Mouse (Mus musculus) macrophage (primary cell): Measurements from ENCODE around the gene Fgfrl1. TPM values are rescaled to one million over a fixed set of nuclear protein-coding genes. Genes with fewer than 3 reads are reported as not detected.

Experiments
- H3K27ac ChIP-seq: fragments of 350-480 bp; formaldehyde crosslinking; 2 replicates; pipeline ENCODE4 v1.9.0; 2021
- H3K36me3 ChIP-seq: fragments of 350-480 bp; formaldehyde crosslinking; 2 replicates; pipeline ENCODE4 v1.9.0; 2021; ENCODE audit errors: inconsistent target
- H3K4me3 ChIP-seq: fragments of 350-480 bp; formaldehyde crosslinking; 2 replicates; pipeline ENCODE4 v1.9.0; 2021; ENCODE audit errors: inconsistent target
- H3K79me2 ChIP-seq: fragments of 350-480 bp; formaldehyde crosslinking; 2 replicates; pipeline ENCODE4 v1.9.0; 2021; ENCODE audit errors: inconsistent target
- WGBS: methylation state at CpG from one replicate; pipeline ENCODE4 v1.1.7; 2026; ENCODE audit warnings: inconsistent platforms; ENCODE audit not compliant: missing documents; 5-methylcytosine and 5-hydroxymethylcytosine counted together
- polyA plus RNA-seq: library from polyadenylated mRNA; stranded (reverse); fragments of 250-400 nt; gene quantifications from 3 replicates; pipeline ENCODE4 v1.2.4, GENCODE M21; 2018; ENCODE audit warnings: inconsistent platforms

The Fgfrl1 gene
- polyA plus RNA-seq, 1 experiment from 2014 or later = 1.3 TPM

DNA sequence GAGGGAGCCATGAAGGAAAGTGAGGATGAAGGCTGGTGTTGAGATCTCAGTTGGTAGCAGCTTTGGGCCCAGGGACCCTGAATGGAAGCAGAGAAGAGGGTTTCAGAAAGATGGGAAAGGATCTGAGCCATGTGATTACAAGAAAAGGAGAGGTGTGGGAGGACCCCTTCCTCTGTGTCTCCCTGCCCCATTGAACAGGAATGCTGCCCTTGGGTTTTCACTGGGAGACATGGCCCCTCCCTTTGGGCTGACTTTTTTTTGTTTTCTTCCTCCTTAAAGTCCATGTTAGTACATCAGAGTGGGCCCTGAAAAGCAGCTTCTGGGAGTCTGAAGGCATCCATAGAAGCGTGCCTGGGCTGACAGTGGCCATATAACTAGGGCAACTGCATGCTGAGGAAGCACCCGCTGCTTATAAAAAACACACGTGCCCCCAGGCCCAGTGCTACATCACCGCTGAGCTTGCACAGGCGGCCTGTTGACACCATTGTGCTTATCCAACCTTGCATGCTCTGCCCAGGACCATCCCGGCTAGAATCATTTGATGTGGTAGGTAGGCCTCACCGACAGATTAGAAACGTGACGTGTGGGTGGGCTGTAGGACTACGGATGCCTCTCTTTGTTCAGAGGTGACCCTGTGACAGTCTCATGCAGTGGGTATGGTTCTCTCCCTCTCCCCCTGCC is 9.3 kb downstream of the Fgfrl1 start:
- H3K4me3 ChIP-seq = no peak overlapping the region
- no peak overlapping the region for H3K27ac ChIP-seq
- 93% methylated on average over 10 of the region's 10 CpGs for whole genome bisulfite sequencing
- H3K79me2 ChIP-seq = no peaks in the 10 kb centered on the region
- H3K36me3 ChIP-seq = no peaks in the 10 kb centered on the region

DNA sequence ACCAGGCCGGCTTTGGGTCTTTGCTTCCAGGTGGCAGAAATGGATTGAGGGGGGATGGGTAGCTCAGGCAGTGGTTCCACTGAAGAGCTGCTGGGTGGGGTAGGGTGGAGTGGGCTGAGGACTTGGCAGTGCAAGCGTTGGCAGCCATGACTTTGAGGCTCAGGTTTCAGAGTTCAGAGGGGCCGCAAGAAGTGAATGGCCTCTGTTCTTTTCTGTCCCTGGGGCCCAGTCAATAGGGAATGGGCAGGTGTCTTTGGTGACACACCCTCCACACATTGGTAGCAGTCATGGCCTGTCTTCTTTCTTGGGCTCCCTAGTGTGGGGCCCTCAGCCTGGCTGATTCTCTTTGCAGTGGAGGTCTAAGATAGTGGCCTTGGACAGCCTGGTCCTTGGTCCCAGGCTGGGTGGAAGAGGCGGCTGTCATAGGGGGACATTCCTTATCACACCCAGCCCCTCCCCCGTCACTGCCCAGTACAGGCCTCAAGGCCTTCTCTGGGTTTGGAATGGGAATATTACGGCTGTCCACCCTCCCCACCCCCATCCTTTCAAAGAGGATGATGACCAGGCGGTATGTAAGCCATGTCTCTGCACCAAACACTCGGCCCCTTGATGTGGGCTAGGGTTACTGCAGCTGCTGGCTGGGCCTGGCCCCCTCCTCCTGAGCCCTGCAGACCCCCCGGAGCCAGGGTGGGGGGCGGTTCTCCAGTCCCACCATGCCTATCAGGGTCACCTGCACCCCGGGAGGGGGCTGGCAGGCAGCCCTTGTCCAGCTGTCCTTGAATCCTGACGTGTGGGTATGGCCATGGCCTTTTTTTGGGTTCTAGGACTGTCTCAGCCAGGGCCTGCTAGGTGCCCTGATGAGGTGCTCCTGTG is 11.8 kb downstream of the Fgfrl1 start:
- 89% methylated on average over 12 of the region's 12 CpGs for WGBS
- no peak overlapping the region for H3K4me3 ChIP-seq
- no peaks in the 10 kb centered on the region for H3K79me2 ChIP-seq
- H3K36me3 ChIP-seq = no peaks in the 10 kb centered on the region
- H3K27ac ChIP-seq = no peak overlapping the region

DNA sequence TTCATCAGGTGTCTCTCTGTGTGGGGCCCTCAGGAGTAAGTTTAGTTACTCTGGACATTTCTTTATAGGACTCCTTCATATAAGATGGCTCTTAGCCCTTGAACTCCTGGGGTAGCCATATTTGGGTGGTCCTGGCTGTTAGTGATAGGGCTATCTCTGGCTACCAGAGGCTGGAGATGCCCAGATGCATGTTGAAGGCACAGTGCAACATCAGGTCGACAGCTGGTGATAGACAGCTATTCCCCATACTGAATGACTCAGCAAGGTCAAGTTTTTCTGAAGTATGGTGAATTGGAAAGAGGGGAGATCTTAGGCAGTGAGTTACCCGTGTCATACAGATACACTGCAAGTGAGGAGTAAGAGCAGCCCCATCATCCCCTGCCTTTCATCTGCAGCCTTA is 15.6 kb downstream of the Fgfrl1 start:
- Histone ChIP-seq H3K79me2 (no peaks in the 10 kb centered on the region), H3K4me3 (no peak overlapping the region), H3K36me3 (no peaks in the 10 kb centered on the region), H3K27ac (no peak overlapping the region)
- 58% methylated on average over 2 of the region's 2 CpGs for WGBS

DNA sequence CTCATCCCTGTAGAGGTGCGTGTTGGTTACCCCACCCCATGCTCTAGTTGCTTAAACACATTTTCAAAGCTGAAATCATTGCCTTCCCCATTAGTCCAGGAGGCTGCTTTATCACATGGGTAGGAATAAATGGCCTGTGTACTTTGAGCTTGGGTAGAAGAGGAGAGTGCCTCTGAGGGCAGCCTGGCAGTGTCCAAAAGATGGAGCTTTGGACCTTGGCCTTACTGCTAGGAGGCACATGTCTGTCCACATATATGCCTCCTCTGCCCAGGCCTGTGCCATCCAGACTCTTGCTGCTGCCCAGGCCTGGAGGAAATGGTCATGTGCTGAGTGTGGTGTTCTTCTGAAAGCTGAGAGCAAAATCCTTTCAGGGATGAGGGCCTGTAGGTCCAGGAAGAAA is 16.2 kb downstream of the Fgfrl1 start:
- H3K36me3 ChIP-seq = no peaks in the 10 kb centered on the region
- WGBS = 100% methylated on average over 1 of the region's 1 CpGs
- no peak overlapping the region for H3K4me3 ChIP-seq
- H3K79me2 ChIP-seq = no peaks in the 10 kb centered on the region
- no peak overlapping the region for H3K27ac ChIP-seq

DNA sequence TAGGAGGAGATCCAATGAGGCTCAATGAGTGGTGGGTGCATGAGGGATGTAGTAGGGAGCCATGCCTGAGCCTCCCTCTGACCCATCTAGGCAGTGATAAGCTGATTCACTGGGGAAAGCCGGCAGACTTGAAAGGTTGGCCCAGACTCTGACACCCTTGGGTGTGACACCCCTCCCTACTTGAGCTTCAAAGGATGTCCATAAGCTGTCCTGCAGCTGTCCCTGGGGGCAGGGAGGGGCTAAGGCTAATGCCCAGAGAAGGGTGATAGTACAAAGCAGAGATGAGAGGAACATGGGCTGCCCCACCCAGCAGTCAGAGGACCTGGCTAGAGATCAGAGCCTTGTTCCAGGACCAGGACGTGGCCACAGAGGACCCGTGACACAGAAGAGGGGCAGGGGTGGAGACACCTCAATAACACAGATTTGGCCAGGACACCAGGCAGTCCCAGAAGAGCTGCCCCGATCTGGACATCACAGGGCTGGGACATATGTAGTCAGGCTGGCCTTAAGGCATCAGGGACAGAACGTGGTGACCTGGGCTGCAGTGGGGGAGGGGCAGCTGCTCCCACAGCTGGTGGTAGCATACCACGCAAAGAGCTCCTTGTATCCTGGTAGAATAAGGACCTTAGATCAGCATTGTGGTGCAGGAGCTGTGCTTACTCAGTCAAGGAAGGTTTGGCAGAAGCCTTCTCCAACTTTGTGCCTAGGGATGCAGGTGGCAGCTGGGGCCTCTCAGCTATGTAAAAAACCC is 17.0 kb downstream of the Fgfrl1 start:
- no peak overlapping the region for H3K27ac ChIP-seq
- no peaks in the 10 kb centered on the region for H3K79me2 ChIP-seq
- 71% methylated on average over 6 of the region's 6 CpGs for WGBS
- no peak overlapping the region for H3K4me3 ChIP-seq
- H3K36me3 ChIP-seq = no peaks in the 10 kb centered on the region

DNA sequence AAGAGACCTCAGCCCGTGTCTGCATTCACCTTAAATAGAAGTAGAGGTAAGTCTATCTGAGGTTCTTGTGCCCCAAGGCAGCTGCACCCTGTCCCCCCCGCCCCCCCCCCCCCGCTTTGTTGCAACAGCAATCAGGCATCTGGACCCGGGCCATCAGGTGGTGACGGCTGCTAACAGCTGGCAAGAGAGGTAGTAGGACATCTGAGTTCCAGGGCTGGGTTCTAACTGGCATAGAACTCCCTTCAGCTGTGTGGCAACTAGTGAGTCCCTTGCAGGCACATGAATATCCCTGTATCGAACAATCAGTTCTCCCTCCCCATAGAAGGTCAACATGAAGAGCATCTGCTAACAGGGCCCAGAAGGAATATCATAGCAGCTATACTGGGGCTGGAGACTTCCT is 19.8 kb downstream of the Fgfrl1 start:
- Histone ChIP-seq H3K27ac (no peak overlapping the region), H3K36me3 (no peaks in the 10 kb centered on the region), H3K4me3 (no peak overlapping the region), H3K79me2 (no peaks in the 10 kb centered on the region)
- 71% methylated on average over 4 of the region's 6 CpGs for WGBS

DNA sequence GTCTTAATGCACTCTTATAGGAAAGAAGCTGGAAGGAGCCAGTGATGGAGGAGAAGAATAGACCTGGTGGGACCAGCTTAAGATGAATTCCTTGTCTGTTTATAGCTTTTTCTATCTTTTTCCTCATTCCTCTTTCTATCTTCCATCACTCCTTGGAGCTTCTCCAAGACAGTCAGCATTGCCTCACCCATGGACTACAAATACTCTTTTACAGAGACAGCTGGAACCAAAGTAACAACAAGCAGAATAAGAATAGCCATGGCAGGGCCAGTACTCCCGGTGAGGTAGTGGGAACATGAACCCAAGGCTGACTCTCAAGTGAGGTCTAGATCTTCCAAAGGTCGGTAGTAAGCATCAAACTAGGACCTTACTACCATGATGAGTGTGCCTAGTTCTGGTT is 20.9 kb downstream of the Fgfrl1 start:
- Histone ChIP-seq H3K36me3 (no peaks in the 10 kb centered on the region), H3K27ac (no peak overlapping the region), H3K4me3 (no peak overlapping the region), H3K79me2 (no peaks in the 10 kb centered on the region)
- 90% methylated on average over 2 of the region's 2 CpGs for WGBS

DNA sequence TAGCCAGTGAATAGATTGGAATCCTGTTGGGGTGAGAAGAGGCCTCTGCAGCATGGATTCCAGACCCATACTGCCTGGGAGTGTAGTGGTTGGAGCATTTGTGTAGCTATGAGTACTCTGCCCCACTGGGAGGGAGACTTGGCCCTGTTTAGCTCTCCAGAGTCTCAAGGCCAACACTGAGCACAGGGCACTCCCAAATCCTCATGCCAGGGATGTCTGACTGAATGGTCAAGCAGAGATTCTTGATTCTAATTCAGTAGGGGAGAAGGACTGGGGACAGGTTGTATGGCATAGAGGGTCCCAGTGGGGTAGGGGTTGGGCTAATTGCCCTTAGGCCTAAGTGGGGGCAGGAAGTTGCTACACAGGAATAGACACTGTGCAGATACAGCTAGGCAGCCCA is 21.5 kb downstream of the Fgfrl1 start:
- Histone ChIP-seq H3K27ac (no peak overlapping the region), H3K36me3 (no peaks in the 10 kb centered on the region), H3K4me3 (no peak overlapping the region), H3K79me2 (no peaks in the 10 kb centered on the region)

DNA sequence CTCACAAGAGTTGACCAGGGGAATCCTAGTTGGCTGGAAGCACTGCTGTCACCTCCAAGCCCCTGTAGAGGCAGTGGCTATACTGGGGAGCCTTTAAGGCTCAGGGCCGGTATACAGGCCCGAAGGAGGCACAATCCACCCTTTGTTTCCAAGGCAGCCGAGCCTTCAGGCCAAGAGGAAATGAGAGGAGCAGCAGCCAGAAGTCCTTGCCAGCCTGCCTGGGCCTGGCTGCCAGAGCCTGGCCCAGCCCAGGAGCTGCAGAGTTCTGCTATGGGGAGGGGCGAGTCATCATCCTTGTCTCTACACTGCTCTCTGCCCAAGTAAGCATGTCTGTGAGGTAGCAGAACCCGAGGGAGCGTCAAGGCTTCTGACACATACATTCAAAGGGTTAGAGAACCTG is 22.0 kb downstream of the Fgfrl1 start:
- H3K79me2 ChIP-seq = no peaks in the 10 kb centered on the region
- no peak overlapping the region for H3K4me3 ChIP-seq
- no peak overlapping the region for H3K27ac ChIP-seq
- WGBS = 67% methylated on average over 6 of the region's 6 CpGs
- H3K36me3 ChIP-seq = no peaks in the 10 kb centered on the region

DNA sequence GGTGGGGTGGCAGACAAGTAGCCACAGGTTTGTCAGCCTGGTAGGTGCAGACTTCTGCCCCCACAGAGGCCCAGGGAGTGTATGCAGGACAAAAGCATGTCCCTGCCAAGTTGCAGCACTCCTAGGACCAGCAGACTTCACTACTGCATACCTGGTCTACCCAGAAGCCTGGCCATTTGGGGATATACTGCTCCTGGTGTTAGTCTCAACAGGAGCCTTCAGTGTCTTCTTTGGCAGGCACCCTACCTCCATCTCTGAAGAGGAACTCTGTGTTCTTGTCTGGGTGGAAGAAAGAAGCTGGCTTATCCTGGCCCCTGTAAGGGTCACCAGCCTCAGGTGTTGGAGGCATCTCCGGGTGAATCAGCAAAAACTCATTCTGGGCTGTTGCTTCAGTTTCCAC is 23.8 kb downstream of the Fgfrl1 start:
- 90% methylated on average over 1 of the region's 1 CpGs for WGBS
- H3K79me2 ChIP-seq = no peaks in the 10 kb centered on the region
- H3K4me3 ChIP-seq = no peak overlapping the region
- H3K27ac ChIP-seq = no peak overlapping the region
- no peaks in the 10 kb centered on the region for H3K36me3 ChIP-seq

DNA sequence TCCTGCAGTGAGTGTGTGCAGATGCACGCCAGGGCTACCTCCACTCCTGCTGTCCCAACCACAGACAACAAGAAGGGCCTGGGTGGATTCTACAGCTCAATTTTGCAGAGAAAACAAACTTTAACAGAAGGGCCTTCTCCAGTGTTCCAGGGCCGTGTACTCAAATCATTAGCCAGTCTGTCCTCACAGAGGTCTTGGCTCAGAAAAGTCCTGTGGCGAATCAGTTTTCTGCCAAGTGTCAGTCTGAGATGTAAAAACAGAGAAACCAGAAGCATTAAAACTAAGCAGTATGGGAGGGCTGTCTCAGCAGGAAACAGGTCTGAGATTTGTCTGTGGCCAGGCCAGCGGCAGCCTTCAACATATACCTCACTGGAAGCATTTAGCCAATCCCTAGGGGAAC is 25.9 kb downstream of the Fgfrl1 start:
- WGBS = 93% methylated on average over 4 of the region's 4 CpGs
- no peaks in the 10 kb centered on the region for H3K79me2 ChIP-seq
- H3K27ac ChIP-seq = no peak overlapping the region
- H3K4me3 ChIP-seq = no peak overlapping the region
- H3K36me3 ChIP-seq = no peaks in the 10 kb centered on the region

DNA sequence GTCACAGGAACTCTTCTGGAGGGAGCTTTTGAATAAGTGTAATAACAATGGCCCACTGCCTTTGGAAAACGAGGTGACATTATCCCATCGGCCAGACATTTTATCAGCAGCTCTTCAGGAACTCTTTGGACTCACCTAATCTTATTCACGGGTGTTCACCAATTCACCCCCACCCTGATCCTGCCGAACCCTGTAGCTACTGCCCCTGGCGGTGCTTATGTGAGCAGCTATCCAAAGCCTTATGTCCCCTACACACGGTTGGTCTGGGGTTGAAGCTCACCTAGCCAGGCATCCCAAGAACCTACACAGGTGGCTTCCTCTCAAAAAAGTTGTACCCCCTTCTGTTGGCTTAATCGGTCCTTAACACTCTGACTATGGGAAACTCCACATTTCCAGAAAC is 27.6 kb downstream of the Fgfrl1 start:
- Histone ChIP-seq H3K27ac (no peak overlapping the region), H3K4me3 (no peak overlapping the region), H3K79me2 (no peaks in the 10 kb centered on the region), H3K36me3 (no peaks in the 10 kb centered on the region)
- WGBS = 67% methylated on average over 7 of the region's 7 CpGs

DNA sequence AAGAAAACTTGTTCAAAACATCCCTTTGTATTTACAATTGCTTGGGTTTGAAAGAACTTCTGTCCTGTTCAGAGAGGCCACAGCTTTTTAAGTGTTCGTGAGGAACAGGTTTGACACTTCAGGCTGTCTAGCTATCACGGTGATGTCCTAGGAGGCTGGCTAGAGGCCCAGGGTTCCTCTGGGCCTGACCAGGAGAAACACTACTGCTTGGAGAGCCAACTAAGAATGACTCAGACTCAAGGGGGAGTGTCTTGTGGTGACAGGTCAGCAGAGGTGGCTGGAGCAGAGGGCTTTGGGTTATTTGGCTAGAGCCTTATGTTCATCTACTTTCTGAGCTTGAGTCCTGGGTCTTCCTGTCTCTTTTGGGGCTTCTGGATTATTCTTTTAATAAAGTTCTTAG is 31.8 kb downstream of the Fgfrl1 start:
- Histone ChIP-seq H3K27ac (no peak overlapping the region), H3K79me2 (no peaks in the 10 kb centered on the region), H3K36me3 (no peaks in the 10 kb centered on the region), H3K4me3 (no peak overlapping the region)
- WGBS = 21% methylated on average over 2 of the region's 2 CpGs

DNA sequence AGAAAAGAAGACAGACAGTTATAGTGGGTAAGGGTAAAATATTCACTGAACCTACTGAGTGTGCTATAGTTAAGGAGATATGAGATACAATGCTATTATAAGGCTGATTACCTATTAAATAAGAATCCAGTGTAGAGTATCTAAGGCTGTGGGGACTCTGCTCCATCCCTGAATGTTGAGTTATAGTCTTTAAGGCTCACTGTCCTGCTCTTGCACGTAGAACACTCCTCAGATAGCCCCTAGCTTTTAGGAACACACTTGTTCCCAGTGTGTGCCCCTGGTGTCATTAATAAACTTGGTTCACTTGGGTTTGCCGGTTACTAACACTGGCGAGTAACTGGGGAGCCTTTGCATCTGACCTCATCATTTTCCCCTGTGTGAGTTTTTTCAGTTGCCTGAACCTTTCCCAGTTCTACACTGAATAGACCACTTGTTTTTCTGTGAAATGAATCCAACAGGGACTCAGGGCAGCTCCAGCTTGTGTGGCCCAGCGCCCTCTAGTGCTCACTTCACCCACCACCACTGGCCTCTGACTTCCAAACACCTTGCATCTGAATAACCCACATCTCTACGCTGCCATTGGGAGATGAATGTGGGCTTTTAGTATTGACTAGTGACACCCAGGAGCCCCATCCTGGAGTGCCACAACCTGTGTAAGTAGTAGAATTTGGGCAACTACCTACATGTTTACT is 34.5 kb downstream of the Fgfrl1 start:
- H3K36me3 ChIP-seq = no peaks in the 10 kb centered on the region
- no peak overlapping the region for H3K27ac ChIP-seq
- WGBS = 35% methylated on average over 5 of the region's 5 CpGs
- H3K4me3 ChIP-seq = no peak overlapping the region
- no peaks in the 10 kb centered on the region for H3K79me2 ChIP-seq
